Mouse (Mus musculus) liver, postnatal 0 days (tissue): ENCODE results near the gene Tmem237.

ENCODE experiments used
- CTCF ChIP-seq: sonication (generic); IDR thresholded peaks from 2 replicates; pipeline ENCODE4 v1.5.1; 2016; ENCODE audit warnings: antibody characterized with exemption, low read depth
- EP300 ChIP-seq: IDR thresholded peaks from 2 replicates; pipeline ENCODE4 v1.6.1; 2016; ENCODE audit warnings: antibody characterized with exemption, low read depth, mild to moderate bottlenecking

- no peak for TF ChIP-seq EP300
- no peak for TF ChIP-seq CTCF
These were observed 38.9 kb upstream of the Tmem237 start for GRCm38 (mm10) chr1:59159136-59159535.
